Mouse (Mus musculus) spleen, adult 2 months (tissue): Measurements from ENCODE around the gene Defb29.

Source experiments
- CTCF ChIP-seq: fragments of 200-500 bp; IDR thresholded peaks from 2 replicates; pipeline ENCODE4 v1.5.1; 2011; ENCODE audit warnings: mild to moderate bottlenecking, inconsistent platforms; ENCODE audit not compliant: insufficient read depth, insufficient read length, insufficient replicate concordance; ENCODE audit errors: extremely low read depth
- POLR2A ChIP-seq: fragments of 200-500 bp; IDR thresholded peaks from 2 replicates; pipeline ENCODE4 v1.6.1; 2011; ENCODE audit warnings: low read depth, low read length, inconsistent platforms

- TF ChIP-seq CTCF = peak; percentile 40; the same call in 1 of the 2 replicates
- no peak for TF ChIP-seq POLR2A
These were observed 14.0 kb upstream of the Defb29 start for GRCm38 (mm10) chr2:152553774-152554423.
